Mouse (Mus musculus) CH12.LX (cell line): ENCODE data around the gene Kpna7.

Source experiments
- CHD2 ChIP-seq: IDR thresholded peaks from 2 replicates; pipeline ENCODE4 v1.6.1; 2011; ENCODE audit warnings: low read length, improper control_type of control experiment
- CTCF ChIP-seq, 2 experiments: IDR thresholded peaks in 1 of 2; conservative IDR thresholded peaks in 1 of 2; 2 replicates each; pipeline ENCODE4 v1.5.1; 2011 to 2012; ENCODE audit warnings: low read depth in 2 of 2, low read length in 2 of 2, improper control_type of control experiment in 1 of 2, inconsistent platforms in 1 of 2, mild to moderate bottlenecking in 1 of 2, moderate library complexity in 1 of 2
- EP300 ChIP-seq: IDR thresholded peaks from 2 replicates; pipeline ENCODE4 v1.6.1; 2011; ENCODE audit warnings: low read length, improper control_type of control experiment
- MAFK ChIP-seq: IDR thresholded peaks from 2 replicates; pipeline ENCODE4 v1.6.1; 2011; ENCODE audit warnings: low read length, improper control_type of control experiment; ENCODE audit not compliant: insufficient replicate concordance
- USF1 ChIP-seq: IDR thresholded peaks from 2 replicates; pipeline ENCODE4 v1.6.1; 2014; ENCODE audit warnings: low read depth, mild to moderate bottlenecking, inconsistent platforms, low read length, improper control_type of control experiment
- ZC3H11A ChIP-seq: IDR thresholded peaks from 2 replicates; pipeline ENCODE4 v1.6.1; 2012; ENCODE audit warnings: low read depth, mild to moderate bottlenecking, inconsistent platforms, low read length, improper control_type of control experiment
- ZKSCAN1 ChIP-seq: IDR thresholded peaks from 2 replicates; pipeline ENCODE4 v1.6.1; 2012; ENCODE audit warnings: low read depth, inconsistent platforms, low read length, improper control_type of control experiment, borderline replicate concordance

DNA sequence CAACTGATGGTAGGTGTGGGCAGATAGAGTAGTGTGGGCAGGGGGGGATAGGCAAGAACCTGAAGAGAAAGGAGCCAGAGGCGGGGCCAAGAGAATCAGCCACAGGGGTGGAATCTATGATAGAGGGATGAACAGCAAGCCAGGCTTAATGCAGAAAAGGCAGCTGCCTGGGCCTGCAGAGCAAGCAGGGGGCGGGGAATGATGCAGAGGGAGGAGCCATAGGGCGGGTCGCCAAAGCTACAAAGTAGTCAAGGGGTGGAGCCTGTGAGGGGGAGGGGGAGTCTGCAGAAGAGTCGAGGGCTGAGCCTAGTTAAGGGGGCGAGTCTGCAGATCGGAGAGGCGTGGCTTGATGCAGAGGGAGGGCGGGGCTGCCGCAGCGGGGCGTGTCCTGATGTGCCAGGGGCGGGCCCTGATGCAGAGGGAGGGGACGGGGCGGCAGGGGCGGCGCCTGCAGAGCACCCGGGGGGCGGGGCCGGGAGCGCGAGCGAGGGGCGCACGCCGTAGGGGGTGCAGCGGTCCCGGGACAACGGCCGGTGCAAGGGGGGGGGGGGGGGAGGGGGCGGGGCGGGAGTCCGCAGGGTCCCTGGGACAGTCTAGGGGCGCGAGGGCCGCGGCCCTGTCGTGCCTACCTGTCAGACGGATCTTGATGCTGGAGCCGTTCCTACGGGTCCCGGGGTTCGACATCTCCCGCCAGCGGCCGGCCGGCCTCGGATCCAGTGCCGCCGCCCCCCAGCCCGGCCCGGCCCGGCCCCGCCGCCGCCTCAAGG, 118.8 kb downstream of the Kpna7 start:
- TF ChIP-seq CTCF (conservative IDR thresholded peaks at IDR 0.05 in 1 of 2, IDR thresholded peaks at IDR 0.05 in 1 of 2; ENCODE audit: low read depth in 2 of 2, low read length in 2 of 2) (no peak), MAFK (no peak), ZKSCAN1 (no peak), CHD2 (no peak), ZC3H11A (no peak), USF1 (no peak), EP300 (no peak)
